Mouse (Mus musculus) gonadal fat pad, adult 2 months (tissue): ENCODE data around the gene Tbca. TPM values are rescaled to one million over a fixed set of nuclear protein-coding genes. Genes with fewer than 3 reads are reported as not detected.

Experiments
- DNase-seq: peaks from one replicate; pipeline ENCODE4 v3.0.0-alpha.2; 2012; ENCODE audit warnings: low read depth
- polyA plus RNA-seq: library from polyadenylated mRNA; depleted of rRNA; stranded (reverse); fragments of >200 nt; gene quantifications from 2 replicates; pipeline ENCODE4 v1.2.3, GENCODE M21; 2012; rRNA removed

The Tbca gene
- polyA plus RNA-seq = 23.7 and 42.5 TPM in 2 replicates

GRCm38 (mm10) chr13:94788771-94789649, at the start of gene Tbca:
Gene Tbca (plus strand): TSS chr13:94788910.
- no peak for DNase-seq

- no peak for DNase-seq
Observed at GRCm38 (mm10) chr13:94745176-94745575, 43.5 kb upstream of the Tbca start.

- DNase-seq = no peak
Observed at GRCm38 (mm10) chr13:94765852-94766251, 22.9 kb upstream of the Tbca start.

GRCm38 (mm10) chr13:94768460-94769154, 20.1 kb upstream of the Tbca start:
- DNase-seq = no peak

GRCm38 (mm10) chr13:94769155-94769470, 19.6 kb upstream of the Tbca start:
- no peak for DNase-seq

- DNase-seq = no peak
Observed at GRCm38 (mm10) chr13:94786866-94787265, 1.8 kb upstream of the Tbca start.

- no peak for DNase-seq
Observed at GRCm38 (mm10) chr13:94794689-94795088, 6.0 kb downstream of the Tbca start.

GRCm38 (mm10) chr13:94803480-94804057, 14.9 kb downstream of the Tbca start:
- no peak for DNase-seq

- DNase-seq = no peak
Observed at GRCm38 (mm10) chr13:94806315-94807179, 17.8 kb downstream of the Tbca start.

- no peak for DNase-seq
Observed at GRCm38 (mm10) chr13:94808596-94808995, 19.9 kb downstream of the Tbca start.

GRCm38 (mm10) chr13:94809724-94810123, 21.0 kb downstream of the Tbca start:
- DNase-seq = no peak

- peak; percentile 37 for DNase-seq
Observed at GRCm38 (mm10) chr13:94811451-94811850, 22.7 kb downstream of the Tbca start.

GRCm38 (mm10) chr13:94813770-94814169, 25.1 kb downstream of the Tbca start:
- DNase-seq = no peak

- no peak for DNase-seq
Observed at GRCm38 (mm10) chr13:94820516-94820915, 31.8 kb downstream of the Tbca start.

GRCm38 (mm10) chr13:94820956-94821355, 32.2 kb downstream of the Tbca start:
- DNase-seq = no peak

- no peak for DNase-seq
Observed at GRCm38 (mm10) chr13:94826389-94826788, 37.7 kb downstream of the Tbca start.

GRCm38 (mm10) chr13:94826986-94827385, 38.3 kb downstream of the Tbca start:
- no peak for DNase-seq

- DNase-seq = no peak
Observed at GRCm38 (mm10) chr13:94827847-94828246, 39.1 kb downstream of the Tbca start.

GRCm38 (mm10) chr13:94838047-94838720, 49.5 kb downstream of the Tbca start:
- no peak for DNase-seq

- no peak for DNase-seq
Observed at GRCm38 (mm10) chr13:94838756-94839337, 50.1 kb downstream of the Tbca start.

GRCm38 (mm10) chr13:94843236-94843635, 54.5 kb downstream of the Tbca start:
- DNase-seq = no peak
